Mouse (Mus musculus) ES-Bruce4 (cell line): ENCODE measurements at regions not wholly inside any gene's neighbourhood (a gene's known extent, or its start where the extent isn't known, plus 50 kb on each side); places are given as distances from the start of the nearest gene placed in this dataset.

ENCODE experiments used
- CTCF ChIP-seq: IDR thresholded peaks from one replicate; pipeline ENCODE4 v1.8.1; 2011; ENCODE audit warnings: low read depth, low read length
- EP300 ChIP-seq: IDR thresholded peaks from 2 replicates; pipeline ENCODE4 v1.6.1; 2011; ENCODE audit warnings: low read depth, low read length; ENCODE audit not compliant: insufficient read depth
- POLR2A ChIP-seq: IDR thresholded peaks from one replicate; pipeline ENCODE4 v1.8.1; 2011; ENCODE audit warnings: low read length; ENCODE audit not compliant: insufficient read depth

DNA sequence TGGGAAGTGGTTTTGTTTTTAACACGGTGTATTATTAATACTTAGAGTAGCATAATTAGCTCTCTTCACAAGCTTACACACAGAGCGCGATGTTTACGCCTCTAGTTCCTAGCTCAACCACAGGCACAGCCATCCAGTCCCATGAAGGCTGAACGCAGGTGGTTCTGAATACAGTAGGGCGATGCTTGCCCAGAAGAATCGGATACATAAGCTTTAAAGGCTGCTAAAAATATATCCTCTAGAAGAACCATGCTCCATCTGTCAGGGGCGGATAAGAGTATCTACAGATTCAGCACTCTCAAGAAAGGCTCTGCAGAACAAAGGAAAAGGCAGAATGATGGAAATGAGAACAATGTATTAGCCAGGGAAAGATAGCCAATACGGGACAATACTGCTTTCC, 71.1 kb downstream of the Gpr65 start:
- no peak for TF ChIP-seq CTCF
- no peak for TF ChIP-seq POLR2A
- no peak for TF ChIP-seq EP300
